Mouse (Mus musculus): Measurements from ENCODE around the gene Cfap77. TPM values are rescaled to one million over a fixed set of nuclear protein-coding genes. Genes with fewer than 3 reads are reported as not detected.
A peak's percentile ranks its signal among the peaks of the same experiment; 100 is the strongest.

The Cfap77 gene
- polyA plus RNA-seq, 1 experiment from 2014 or later, result 0.65 TPM

GRCm38 (mm10) chr2:29054545-29054935 lies 326 bp downstream of the Cfap77 start:
- peak; percentile 29; the same call in 1 of the 2 replicates for ATAC-seq
- Histone ChIP-seq H3K27me3 (replicated peaks; ENCODE audit: control insufficient read depth, insufficient read depth, low read length) (peaks cover 16% of the 10 kb centered on the region), H3K4me2 (ENCODE audit: low read length) (peak overlapping the region; percentile 72), H3K9me3 (ENCODE audit: control insufficient read depth, low read length) (no peaks in the 10 kb centered on the region), H3K27ac (ENCODE audit: low read depth, low read length) (no peak overlapping the region), H3K4me3 (ENCODE audit: low read length) (peak overlapping the region; percentile 56), H3K9ac (ENCODE audit: low read depth, low read length) (peak overlapping the region; percentile 65), H3K4me1 (ENCODE audit: control insufficient read depth, insufficient read depth, low read depth, low read length) (peaks cover 7% of the 10 kb centered on the region), H3K36me3 (ENCODE audit: control insufficient read depth, insufficient read depth, low read length) (no peaks in the 10 kb centered on the region)
- WGBS, result 3% methylated on average over 30 of the region's 30 CpGs

DNA sequence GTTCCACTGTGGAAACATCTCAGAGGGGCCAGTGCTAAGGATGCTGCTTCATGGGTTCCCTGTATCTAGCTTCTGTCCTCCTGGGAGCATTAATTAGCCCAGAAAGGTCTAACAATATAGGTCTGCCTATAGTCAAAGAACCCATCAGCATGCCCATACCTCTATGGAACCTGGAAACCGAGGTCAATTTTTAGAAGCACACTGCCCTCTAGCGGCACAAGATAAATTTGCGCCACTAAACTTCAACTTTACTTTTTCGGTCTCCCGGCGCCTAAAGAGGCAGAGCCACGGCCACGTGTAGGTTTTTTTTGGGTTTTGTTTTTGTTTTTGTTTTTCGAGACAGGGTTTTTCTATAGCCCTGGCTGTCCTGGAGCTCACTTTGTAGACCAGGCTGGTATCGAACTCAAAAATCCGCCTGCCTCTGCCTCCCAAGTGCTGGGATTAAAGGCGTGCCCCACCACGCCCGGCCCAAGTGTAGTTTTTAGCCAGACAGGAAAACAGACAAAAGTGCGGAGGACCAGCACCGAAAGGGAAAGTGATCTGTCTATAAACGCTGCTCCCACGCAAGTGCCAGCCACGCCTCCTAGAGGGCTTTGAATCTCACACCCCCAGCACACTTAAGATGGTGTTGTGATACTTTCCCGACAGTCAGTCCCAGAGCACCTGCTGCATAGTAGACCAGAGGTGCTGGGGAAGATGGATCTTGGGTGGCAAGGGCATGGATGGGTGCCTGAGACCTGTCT lies 893 bp downstream of the Cfap77 start:
- 0 out of 2 replicates have a peak, but pooled peaks have one; percentile 50 for ATAC-seq

GRCm38 (mm10) chr2:29052943-29053454 lies 1.9 kb downstream of the Cfap77 start:
- Histone ChIP-seq H3K9me3 (ENCODE audit: control insufficient read depth, low read length) (no peaks in the 10 kb centered on the region), H3K4me1 (ENCODE audit: control insufficient read depth, insufficient read depth, low read depth, low read length) (peaks cover 7% of the 10 kb centered on the region), H3K36me3 (ENCODE audit: control insufficient read depth, insufficient read depth, low read length) (no peaks in the 10 kb centered on the region), H3K9ac (ENCODE audit: low read depth, low read length) (no peak overlapping the region), H3K27me3 (replicated peaks; ENCODE audit: control insufficient read depth, insufficient read depth, low read length) (peaks cover 14% of the 10 kb centered on the region), H3K4me3 (ENCODE audit: low read length) (no peak overlapping the region), H3K4me2 (ENCODE audit: low read length) (no peak overlapping the region), H3K27ac (ENCODE audit: low read depth, low read length) (no peak overlapping the region)
- ATAC-seq, result peak; percentile 43; the same call in 1 of the 2 replicates
- 28% methylated on average over 4 of the region's 4 CpGs for WGBS

More for the DNA sequence above, 893 bp downstream of the Cfap77 start:
- H3K27me3 ChIP-seq (replicated peaks; ENCODE audit: control insufficient read depth, insufficient read depth, low read length), result peaks cover 16% of the 10 kb centered on the region
- no peaks in the 10 kb centered on the region for H3K36me3 ChIP-seq (ENCODE audit: control insufficient read depth, insufficient read depth, low read length)
- peak overlapping the region; percentile 72 for H3K4me2 ChIP-seq (ENCODE audit: low read length)
- 4% methylated on average over 20 of the region's 20 CpGs for whole genome bisulfite sequencing
- no peak overlapping the region for H3K27ac ChIP-seq (ENCODE audit: low read depth, low read length)
- H3K4me3 ChIP-seq (ENCODE audit: low read length), result peak overlapping the region; percentile 56
- peak overlapping the region; percentile 65 for H3K9ac ChIP-seq (ENCODE audit: low read depth, low read length)
- no peaks in the 10 kb centered on the region for H3K9me3 ChIP-seq (ENCODE audit: control insufficient read depth, low read length)
- H3K4me1 ChIP-seq (ENCODE audit: control insufficient read depth, insufficient read depth, low read depth, low read length), result peaks cover 7% of the 10 kb centered on the region

- Histone ChIP-seq H3K27ac (ENCODE audit: low read depth, low read length) (no peak overlapping the region), H3K4me1 (ENCODE audit: control insufficient read depth, insufficient read depth, low read depth, low read length) (peaks cover 7% of the 10 kb centered on the region), H3K9me3 (ENCODE audit: control insufficient read depth, low read length) (no peaks in the 10 kb centered on the region), H3K36me3 (ENCODE audit: control insufficient read depth, insufficient read depth, low read length) (no peaks in the 10 kb centered on the region), H3K4me2 (ENCODE audit: low read length) (no peak overlapping the region), H3K9ac (ENCODE audit: low read depth, low read length) (no peak overlapping the region), H3K27me3 (replicated peaks; ENCODE audit: control insufficient read depth, insufficient read depth, low read length) (peaks cover 10% of the 10 kb centered on the region), H3K4me3 (ENCODE audit: low read length) (no peak overlapping the region)
- 41% methylated on average over 5 of the region's 5 CpGs for WGBS
- no peak for ATAC-seq
These were observed 2.9 kb downstream of the Cfap77 start for GRCm38 (mm10) chr2:29051932-29052331.

- Histone ChIP-seq H3K27me3 (replicated peaks; ENCODE audit: control insufficient read depth, insufficient read depth, low read length) (peaks cover 10% of the 10 kb centered on the region), H3K9ac (ENCODE audit: low read depth, low read length) (no peak overlapping the region; the same call in 1 of the 2 replicates), H3K36me3 (ENCODE audit: control insufficient read depth, insufficient read depth, low read length) (no peaks in the 10 kb centered on the region), H3K27ac (ENCODE audit: low read depth, low read length) (no peak overlapping the region), H3K4me1 (ENCODE audit: control insufficient read depth, insufficient read depth, low read depth, low read length) (peaks cover 9% of the 10 kb centered on the region), H3K4me2 (ENCODE audit: low read length) (peak overlapping the region; percentile 46), H3K9me3 (ENCODE audit: control insufficient read depth, low read length) (no peaks in the 10 kb centered on the region), H3K4me3 (ENCODE audit: low read length) (no peak overlapping the region; the same call in 1 of the 2 replicates)
- WGBS, result 13% methylated on average over 16 of the region's 16 CpGs
- peak; percentile 20; the same call in 1 of the 2 replicates for ATAC-seq
These were observed 8.7 kb downstream of the Cfap77 start for GRCm38 (mm10) chr2:29046151-29046550.

GRCm38 (mm10) chr2:29042124-29042523 lies 12.7 kb downstream of the Cfap77 start:
- Histone ChIP-seq H3K27me3 (replicated peaks; ENCODE audit: control insufficient read depth, insufficient read depth, low read length) (peaks cover 12% of the 10 kb centered on the region), H3K36me3 (ENCODE audit: control insufficient read depth, insufficient read depth, low read length) (no peaks in the 10 kb centered on the region), H3K4me2 (ENCODE audit: low read length) (no peak overlapping the region), H3K27ac (ENCODE audit: low read depth, low read length) (no peak overlapping the region), H3K4me1 (ENCODE audit: control insufficient read depth, insufficient read depth, low read depth, low read length) (peaks cover 15% of the 10 kb centered on the region), H3K9me3 (ENCODE audit: control insufficient read depth, low read length) (no peaks in the 10 kb centered on the region), H3K4me3 (ENCODE audit: low read length) (no peak overlapping the region), H3K9ac (ENCODE audit: low read depth, low read length) (no peak overlapping the region)
- no peak for ATAC-seq
- WGBS, result 93% methylated on average over 5 of the region's 5 CpGs

DNA sequence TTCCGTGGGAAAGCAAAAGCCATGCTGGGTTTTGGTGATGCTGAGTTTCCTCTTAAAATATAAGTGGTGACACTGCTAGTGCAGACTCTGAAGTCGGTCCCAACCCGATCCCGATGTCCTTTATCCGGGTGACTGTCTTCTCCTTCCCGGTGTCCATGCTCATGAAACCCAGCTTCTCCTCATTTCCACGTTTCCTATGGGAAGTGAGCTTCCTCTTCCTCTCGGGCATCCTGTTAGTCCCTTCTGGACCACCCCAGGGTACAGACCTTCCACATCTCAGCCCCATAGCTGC lies 13.4 kb downstream of the Cfap77 start:
- Histone ChIP-seq H3K4me2 (ENCODE audit: low read length) (no peak overlapping the region), H3K27me3 (replicated peaks; ENCODE audit: control insufficient read depth, insufficient read depth, low read length) (peaks cover 12% of the 10 kb centered on the region), H3K36me3 (ENCODE audit: control insufficient read depth, insufficient read depth, low read length) (no peaks in the 10 kb centered on the region), H3K4me3 (ENCODE audit: low read length) (no peak overlapping the region), H3K9ac (ENCODE audit: low read depth, low read length) (no peak overlapping the region), H3K9me3 (ENCODE audit: control insufficient read depth, low read length) (no peaks in the 10 kb centered on the region), H3K27ac (ENCODE audit: low read depth, low read length) (no peak overlapping the region), H3K4me1 (ENCODE audit: control insufficient read depth, insufficient read depth, low read depth, low read length) (peaks cover 13% of the 10 kb centered on the region)
- ATAC-seq, result no peak
- 24% methylated on average over 8 of the region's 8 CpGs for WGBS

- no peak for ATAC-seq
- Histone ChIP-seq H3K36me3 (ENCODE audit: control insufficient read depth, insufficient read depth, low read length) (no peaks in the 10 kb centered on the region), H3K4me2 (ENCODE audit: low read length) (no peak overlapping the region), H3K9me3 (ENCODE audit: control insufficient read depth, low read length) (no peaks in the 10 kb centered on the region), H3K4me1 (ENCODE audit: control insufficient read depth, insufficient read depth, low read depth, low read length) (peaks cover 7% of the 10 kb centered on the region), H3K9ac (ENCODE audit: low read depth, low read length) (0 out of 2 replicates have a peak overlapping the region, but pooled peaks have one; percentile 18), H3K27ac (ENCODE audit: low read depth, low read length) (no peak overlapping the region), H3K4me3 (ENCODE audit: low read length) (no peak overlapping the region), H3K27me3 (replicated peaks; ENCODE audit: control insufficient read depth, insufficient read depth, low read length) (peaks cover 12% of the 10 kb centered on the region)
- WGBS, result 14% methylated on average over 18 of the region's 18 CpGs
These were observed 14.0 kb downstream of the Cfap77 start for GRCm38 (mm10) chr2:29040594-29041476.

- Histone ChIP-seq H3K4me3 (ENCODE audit: low read length) (no peak overlapping the region), H3K27me3 (replicated peaks; ENCODE audit: control insufficient read depth, insufficient read depth, low read length) (peaks cover 12% of the 10 kb centered on the region), H3K27ac (ENCODE audit: low read depth, low read length) (no peak overlapping the region), H3K9me3 (ENCODE audit: control insufficient read depth, low read length) (no peaks in the 10 kb centered on the region), H3K36me3 (ENCODE audit: control insufficient read depth, insufficient read depth, low read length) (no peaks in the 10 kb centered on the region), H3K9ac (ENCODE audit: low read depth, low read length) (no peak overlapping the region; the same call in 1 of the 2 replicates), H3K4me1 (ENCODE audit: control insufficient read depth, insufficient read depth, low read depth, low read length) (peaks cover 5% of the 10 kb centered on the region), H3K4me2 (ENCODE audit: low read length) (no peak overlapping the region)
- WGBS, result 34% methylated on average over 5 of the region's 5 CpGs
- no peak for ATAC-seq
These were observed 15.1 kb downstream of the Cfap77 start for GRCm38 (mm10) chr2:29039741-29040140.

All from hindbrain, embryonic 16.5 days (tissue).